Mouse (Mus musculus) cerebellum, adult 2 months (tissue): ENCODE results near the gene Tdp1. TPM values are rescaled to one million over a fixed set of nuclear protein-coding genes. Genes with fewer than 3 reads are reported as not detected.

Experiments used
- DNase-seq, 2 experiments: peaks; one replicate each; pipeline ENCODE4 v3.0.0; 2021
- H3K27ac ChIP-seq: fragments of 200-500 bp; 2 replicates; pipeline ENCODE4 v1.5.1; 2012; ENCODE audit warnings: low read length, control low read depth, inconsistent platforms; ENCODE audit not compliant: insufficient read depth
- H3K27me3 ChIP-seq: fragments of 200-500 bp; 2 replicates; pipeline ENCODE4 v1.6.1; 2012; ENCODE audit warnings: inconsistent platforms, mild to moderate bottlenecking, low read length, moderate library complexity; ENCODE audit not compliant: control insufficient read depth, insufficient read depth
- H3K4me1 ChIP-seq: fragments of 200-500 bp; 2 replicates; pipeline ENCODE4 v1.6.1; 2011; ENCODE audit warnings: low read length; ENCODE audit not compliant: control insufficient read depth, insufficient read depth
- H3K4me3 ChIP-seq: fragments of 200-500 bp; replicated peaks from 2 replicates; pipeline ENCODE3; 2011; ENCODE audit warnings: mild to moderate bottlenecking, low read depth, low read length, control low read depth; ENCODE audit not compliant: insufficient read depth
- CTCF ChIP-seq: fragments of 200-500 bp; IDR thresholded peaks from 2 replicates; pipeline ENCODE4 v1.5.1; 2011; ENCODE audit warnings: low read depth, mild to moderate bottlenecking, control low read depth, low read length, moderate library complexity, borderline replicate concordance; ENCODE audit not compliant: insufficient read depth
- POLR2A ChIP-seq: fragments of 200-500 bp; IDR thresholded peaks from 2 replicates; pipeline ENCODE4 v1.6.1; 2011; ENCODE audit warnings: low read length, control low read depth, borderline replicate concordance; ENCODE audit not compliant: insufficient read depth
- WGBS: fragments of 180-500 bp; shearing (Covaris S2); methylation state at CpG from one replicate; pipeline ENCODE4 v1.1.7; 2018; 5-methylcytosine and 5-hydroxymethylcytosine counted together
- polyA plus RNA-seq: library from polyadenylated mRNA; depleted of rRNA; stranded (reverse); fragments of >200 nt; gene quantifications from 2 replicates; pipeline ENCODE4 v1.2.3, GENCODE M21; 2012

The Tdp1 gene
- polyA plus RNA-seq, 1 experiment = 20.7 TPM

GRCm38 (mm10) chr12:99883000-99883712 is 1.2 kb upstream of the Tdp1 start:
- H3K4me1 ChIP-seq = no peaks in the 10 kb centered on the region
- no peak overlapping the region for H3K27ac ChIP-seq
- H3K27me3 ChIP-seq = no peaks in the 10 kb centered on the region
- 1% methylated on average over 38 of the region's 38 CpGs for WGBS
- peak; percentile 80 to 84 for DNase-seq
- H3K4me3 ChIP-seq = peak overlapping the region; percentile 71
- no peak for TF ChIP-seq CTCF
- TF ChIP-seq POLR2A = no peak

DNA sequence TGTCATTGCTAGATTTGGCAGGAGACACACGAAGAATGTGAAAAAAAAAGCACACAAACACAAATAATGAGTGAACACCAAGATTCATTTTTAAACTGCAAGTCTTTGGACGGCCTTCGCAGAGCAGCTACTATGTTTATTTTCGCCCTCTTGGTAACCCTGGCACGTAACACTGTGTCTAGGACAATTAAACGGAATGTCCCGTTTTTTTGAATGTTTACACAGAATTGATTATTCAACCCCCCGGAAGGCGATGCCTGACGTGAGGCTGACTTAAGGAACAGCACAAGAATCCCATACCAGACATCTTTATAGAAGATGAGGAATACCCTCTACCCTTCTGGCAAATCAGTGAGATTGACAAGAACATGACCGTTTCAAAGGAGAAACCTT is 608 bp upstream of the Tdp1 start:
- TF ChIP-seq CTCF (no peak), POLR2A (no peak)
- Histone ChIP-seq H3K27me3 (no peaks in the 10 kb centered on the region), H3K4me3 (peak overlapping the region; percentile 71), H3K4me1 (no peaks in the 10 kb centered on the region), H3K27ac (peak overlapping the region; percentile 78; the same call in 1 of the 2 replicates)
- DNase-seq = peak in 1 of 2 experiments; percentile 26
- WGBS = under 1% methylated on average over 11 of the region's 11 CpGs

GRCm38 (mm10) chr12:99885282-99885901 is 1.1 kb downstream of the Tdp1 start:
- no peak for DNase-seq
- peak overlapping the region; percentile 78 for H3K4me3 ChIP-seq
- no peak for TF ChIP-seq CTCF
- TF ChIP-seq POLR2A = no peak
- no peak overlapping the region for H3K27ac ChIP-seq
- no peaks in the 10 kb centered on the region for H3K27me3 ChIP-seq
- no peaks in the 10 kb centered on the region for H3K4me1 ChIP-seq
- WGBS = 37% methylated on average over 8 of the region's 8 CpGs

DNA sequence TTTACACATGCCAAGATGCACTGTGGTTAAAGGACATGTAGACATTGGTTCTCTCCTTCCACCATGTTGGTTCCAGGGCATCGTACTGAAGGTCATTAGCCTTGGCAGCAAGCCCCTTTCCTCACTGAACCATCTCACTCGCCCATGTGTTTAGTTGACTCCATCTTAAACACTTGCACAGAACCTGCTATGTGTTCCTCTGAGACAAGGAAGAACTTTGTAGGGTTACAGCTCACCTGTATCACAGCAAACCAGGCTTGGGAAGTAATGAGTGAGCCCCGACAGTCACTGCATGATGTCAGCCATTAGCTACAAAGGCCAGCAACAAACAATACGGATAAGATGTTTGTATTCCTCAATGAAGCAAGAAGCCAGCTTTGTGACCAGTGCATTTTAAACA is 13.5 kb downstream of the Tdp1 start:
- H3K27ac ChIP-seq = no peak overlapping the region
- no peaks in the 10 kb centered on the region for H3K27me3 ChIP-seq
- WGBS = 71% methylated on average over 4 of the region's 4 CpGs
- H3K4me1 ChIP-seq = no peaks in the 10 kb centered on the region
- H3K4me3 ChIP-seq = no peak overlapping the region
- DNase-seq = no peak
- TF ChIP-seq POLR2A = no peak
- no peak for TF ChIP-seq CTCF

DNA sequence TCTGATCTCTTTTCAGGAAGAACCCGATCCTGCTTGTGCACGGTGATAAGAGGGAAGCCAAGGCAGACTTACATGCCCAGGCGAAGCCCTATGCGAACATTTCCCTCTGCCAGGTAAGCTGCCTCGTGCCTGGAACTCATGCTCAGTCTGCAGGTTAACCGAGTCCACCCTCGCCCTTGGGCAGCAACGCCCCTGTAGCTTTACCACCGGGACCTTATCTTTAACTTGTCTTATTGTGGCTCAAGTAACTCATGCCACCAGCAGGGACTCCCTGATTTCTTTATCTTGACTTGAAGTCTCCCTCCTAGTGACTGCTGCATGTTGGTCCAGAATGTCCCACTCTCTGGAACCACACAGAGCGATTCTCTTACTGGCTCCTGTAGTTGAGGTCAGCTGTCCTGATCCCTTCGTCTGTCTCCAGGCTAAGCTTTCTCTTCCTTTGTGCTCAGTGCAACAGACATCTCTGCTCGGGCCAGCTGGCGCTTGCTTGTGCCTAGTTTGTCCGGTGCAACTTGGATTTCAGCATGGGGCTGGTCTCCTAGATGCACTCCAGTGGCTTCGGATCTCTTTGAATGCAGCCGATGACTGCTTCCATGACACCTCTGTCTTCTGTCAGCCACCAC is 14.0 kb downstream of the Tdp1 start:
- H3K4me1 ChIP-seq = no peaks in the 10 kb centered on the region
- 68% methylated on average over 16 of the region's 16 CpGs for WGBS
- H3K27me3 ChIP-seq = no peaks in the 10 kb centered on the region
- no peak overlapping the region for H3K4me3 ChIP-seq
- H3K27ac ChIP-seq = no peak overlapping the region
- no peak for TF ChIP-seq POLR2A
- no peak for DNase-seq

DNA sequence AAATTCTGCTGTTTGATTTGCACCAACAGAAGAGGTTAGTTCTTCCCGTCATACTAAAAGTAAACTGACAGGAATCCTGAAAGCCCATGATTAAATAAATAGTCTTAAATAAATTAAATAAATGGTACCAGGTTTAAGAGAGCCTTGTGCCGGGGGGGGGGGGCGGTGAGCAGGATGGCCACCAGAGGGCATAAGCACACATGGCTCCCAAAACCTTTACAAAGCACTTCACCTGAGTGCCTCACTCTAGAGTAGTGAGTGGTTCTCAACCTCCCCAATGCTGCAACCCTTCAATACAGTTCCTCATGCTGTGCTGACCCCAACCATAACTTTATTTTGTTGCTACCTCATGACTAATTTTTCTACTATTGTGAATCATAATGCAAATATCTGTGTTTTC is 15.7 kb downstream of the Tdp1 start:
- Histone ChIP-seq H3K27ac (no peak overlapping the region), H3K4me1 (no peaks in the 10 kb centered on the region), H3K4me3 (no peak overlapping the region), H3K27me3 (no peaks in the 10 kb centered on the region)
- 29% methylated on average over 3 of the region's 3 CpGs for WGBS
- no peak for TF ChIP-seq POLR2A
- TF ChIP-seq CTCF = peak; percentile 32; the same call in 1 of the 2 replicates
- DNase-seq = no peak

GRCm38 (mm10) chr12:99901973-99902866 is 17.9 kb downstream of the Tdp1 start:
- WGBS = 55% methylated on average over 8 of the region's 8 CpGs
- no peaks in the 10 kb centered on the region for H3K27me3 ChIP-seq
- H3K4me3 ChIP-seq = no peak overlapping the region
- TF ChIP-seq CTCF (no peak), POLR2A (no peak)
- H3K27ac ChIP-seq = no peak overlapping the region
- no peaks in the 10 kb centered on the region for H3K4me1 ChIP-seq
- DNase-seq = no peak
